Mouse (Mus musculus): ENCODE measurements at regions not wholly inside any gene's neighbourhood (a gene's known extent, or its start where the extent isn't known, plus 50 kb on each side); places are given as distances from the start of the nearest gene placed in this dataset.

DNA sequence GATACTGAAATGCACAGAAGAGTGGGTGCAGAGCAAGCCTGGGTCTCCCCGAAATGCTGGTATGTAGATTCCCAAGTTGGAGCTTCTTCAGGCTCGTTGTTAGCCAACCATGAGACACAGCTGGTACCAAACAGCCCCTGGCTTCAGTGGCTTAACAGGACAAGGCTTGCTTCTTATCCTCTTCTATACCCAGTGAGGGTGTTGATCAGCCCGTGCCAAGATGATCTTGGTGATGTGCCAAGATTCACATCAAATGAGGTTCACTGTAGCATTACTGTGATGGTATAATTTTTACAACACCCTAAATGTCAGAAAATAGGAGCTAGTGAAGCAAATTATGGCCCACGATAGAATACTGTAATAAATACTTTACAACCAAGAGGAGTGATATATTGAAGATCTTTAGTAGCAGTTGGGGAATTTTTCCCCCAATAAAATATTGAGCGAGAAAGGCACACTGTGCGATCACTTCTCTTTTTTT is 152.5 kb downstream of the Syk start:
- Histone ChIP-seq H3K36me3 (ENCODE audit: control insufficient read depth, insufficient read depth, low read length) (no peaks in the 10 kb centered on the region), H3K27me3 (ENCODE audit: control insufficient read depth, insufficient read depth, low read depth, low read length) (peaks cover 2% of the 10 kb centered on the region; the same call in 1 of the 2 replicates), H3K4me2 (ENCODE audit: low read depth, low read length) (peak overlapping the region; percentile 17; the same call in 1 of the 2 replicates), H3K9me3 (ENCODE audit: control insufficient read depth, low read length) (no peaks in the 10 kb centered on the region), H3K27ac (ENCODE audit: low read length) (peak overlapping the region; percentile 36; the same call in 1 of the 2 replicates), H3K4me1 (replicated peaks; ENCODE audit: control insufficient read depth, insufficient read depth, low read length) (peaks cover 11% of the 10 kb centered on the region), H3K4me3 (ENCODE audit: low read length) (no peak overlapping the region), H3K9ac (ENCODE audit: low read length) (no peak overlapping the region)
- ATAC-seq (ENCODE audit: low read depth): no peak; the same call in 1 of the 2 replicates
- 67% methylated on average over 6 of the region's 6 CpGs for WGBS

DNA sequence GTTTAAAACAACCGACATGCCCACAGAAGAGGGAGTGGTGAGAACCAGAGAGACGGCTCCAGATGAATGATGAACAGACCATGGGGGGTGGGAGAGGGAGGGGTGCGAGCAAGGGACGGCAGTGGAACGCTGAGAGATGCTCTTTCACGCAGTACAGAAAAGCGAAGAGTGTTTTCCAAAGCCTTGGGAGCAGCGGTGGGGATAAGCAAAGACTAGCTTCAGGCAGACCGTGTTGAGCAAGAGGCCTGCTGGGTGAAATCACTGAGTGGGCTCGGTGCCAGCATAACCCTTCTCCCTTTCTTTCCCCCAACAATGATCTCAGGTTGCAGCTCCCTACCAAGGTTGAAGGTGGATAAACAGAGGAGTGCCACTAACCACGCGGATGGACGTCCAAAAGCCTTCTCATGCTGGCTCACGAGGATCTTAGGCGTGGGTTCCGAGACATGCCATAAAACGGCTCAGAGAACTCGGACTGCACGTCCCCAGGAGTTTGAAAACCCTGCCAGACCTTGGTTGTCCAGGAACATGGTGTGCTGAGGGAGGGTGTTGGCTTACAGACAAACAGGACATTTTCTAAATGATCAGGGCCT is 153.1 kb downstream of the Syk start:
- peak overlapping the region; percentile 36; the same call in 1 of the 2 replicates for H3K27ac ChIP-seq (ENCODE audit: low read length)
- ATAC-seq (ENCODE audit: low read depth): peak; percentile 73
- peaks cover 11% of the 10 kb centered on the region for H3K4me1 ChIP-seq (replicated peaks; ENCODE audit: control insufficient read depth, insufficient read depth, low read length)
- no peaks in the 10 kb centered on the region for H3K36me3 ChIP-seq (ENCODE audit: control insufficient read depth, insufficient read depth, low read length)
- 41% methylated on average over 19 of the region's 19 CpGs for WGBS
- H3K9me3 ChIP-seq (ENCODE audit: control insufficient read depth, low read length): no peaks in the 10 kb centered on the region
- H3K4me3 ChIP-seq (ENCODE audit: low read length): no peak overlapping the region
- H3K27me3 ChIP-seq (ENCODE audit: control insufficient read depth, insufficient read depth, low read depth, low read length): peaks cover 2% of the 10 kb centered on the region; the same call in 1 of the 2 replicates
- H3K4me2 ChIP-seq (ENCODE audit: low read depth, low read length): peak overlapping the region; percentile 17; the same call in 1 of the 2 replicates
- H3K9ac ChIP-seq (ENCODE audit: low read length): no peak overlapping the region

DNA sequence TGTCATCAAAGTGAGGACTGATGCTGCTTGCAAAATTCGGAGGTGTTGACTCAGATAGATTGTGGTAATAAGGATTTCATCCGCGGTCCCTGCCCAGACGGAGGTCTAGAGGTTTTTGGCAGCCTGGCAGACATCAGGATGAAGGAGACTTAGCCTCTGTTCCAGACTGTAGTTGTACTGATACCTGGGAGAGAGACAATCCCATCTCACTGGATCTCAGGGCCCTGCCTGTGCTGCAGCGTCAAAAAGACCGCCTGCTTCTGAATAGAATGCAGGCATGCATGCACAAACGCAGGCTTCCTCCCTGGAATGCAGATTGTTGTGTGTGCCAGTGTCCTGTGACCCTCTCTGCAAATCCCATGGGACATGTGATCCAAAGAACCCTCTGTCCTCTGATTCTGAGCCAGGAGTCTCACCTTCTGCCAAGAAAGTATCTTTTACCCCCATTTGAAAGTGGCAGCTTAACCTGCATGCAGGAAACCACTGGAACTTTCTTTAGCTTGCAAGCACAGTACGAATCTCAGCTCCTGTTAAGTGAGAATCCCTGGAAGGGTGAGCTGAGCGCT is 155.2 kb downstream of the Syk start:
- Histone ChIP-seq H3K9ac (ENCODE audit: low read length) (no peak overlapping the region), H3K27ac (ENCODE audit: low read length) (no peak overlapping the region), H3K4me2 (ENCODE audit: low read depth, low read length) (no peak overlapping the region), H3K9me3 (ENCODE audit: control insufficient read depth, low read length) (no peaks in the 10 kb centered on the region), H3K4me1 (replicated peaks; ENCODE audit: control insufficient read depth, insufficient read depth, low read length) (peaks cover 11% of the 10 kb centered on the region), H3K4me3 (ENCODE audit: low read length) (no peak overlapping the region), H3K27me3 (ENCODE audit: control insufficient read depth, insufficient read depth, low read depth, low read length) (peaks cover 2% of the 10 kb centered on the region; the same call in 1 of the 2 replicates), H3K36me3 (ENCODE audit: control insufficient read depth, insufficient read depth, low read length) (no peaks in the 10 kb centered on the region)
- ATAC-seq (ENCODE audit: low read depth): no peak
- WGBS: 56% methylated on average over 9 of the region's 9 CpGs

DNA sequence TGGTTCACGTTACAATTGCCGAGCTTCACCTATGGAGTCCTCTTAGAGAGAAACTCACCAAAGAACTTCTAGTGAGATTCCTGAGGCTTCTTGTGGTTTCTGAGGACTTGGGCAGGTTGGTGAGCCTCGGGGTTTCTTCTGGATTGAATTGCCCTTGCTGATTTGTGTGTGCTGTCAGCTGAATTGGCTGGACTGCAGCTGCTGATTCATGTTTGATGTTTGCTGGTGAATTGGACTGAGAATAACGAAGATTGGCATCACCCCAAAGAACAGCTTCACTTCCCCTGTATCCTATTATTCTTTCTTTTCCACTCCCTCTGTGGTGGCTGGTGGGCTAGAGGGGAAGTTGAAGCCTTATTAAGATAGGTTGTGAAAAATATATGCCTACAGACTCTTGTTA is 158.4 kb downstream of the Syk start:
- no peak for ATAC-seq (ENCODE audit: low read depth)
- whole genome bisulfite sequencing: 79% methylated on average over 4 of the region's 4 CpGs
- H3K27ac ChIP-seq (ENCODE audit: low read length): no peak overlapping the region

DNA sequence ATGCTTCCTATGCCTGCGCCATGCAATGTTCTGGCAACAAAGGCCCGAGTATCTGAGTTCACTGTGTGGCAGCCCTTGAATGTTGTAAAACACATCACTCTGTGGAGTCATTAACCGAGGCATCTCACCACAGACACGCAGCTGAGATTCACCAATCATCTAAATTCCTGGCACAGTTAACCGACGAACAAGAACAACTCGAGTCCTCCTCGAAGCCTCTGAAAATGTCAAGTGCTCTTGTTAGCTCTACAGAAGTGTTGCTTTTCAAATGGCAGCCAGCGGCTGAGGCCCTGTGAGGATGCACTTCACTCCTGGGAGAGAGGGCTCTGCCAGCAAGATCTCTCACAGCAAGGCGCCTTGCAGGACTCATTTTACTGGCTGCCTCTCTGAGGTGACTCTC is 173.0 kb downstream of the Syk start:
- Histone ChIP-seq H3K9me3 (ENCODE audit: control insufficient read depth, low read length) (no peaks in the 10 kb centered on the region), H3K4me2 (ENCODE audit: low read depth, low read length) (peak overlapping the region; percentile 21; the same call in 1 of the 2 replicates), H3K4me1 (replicated peaks; ENCODE audit: control insufficient read depth, insufficient read depth, low read length) (peaks cover 17% of the 10 kb centered on the region), H3K27ac (ENCODE audit: low read length) (no peak overlapping the region), H3K9ac (ENCODE audit: low read length) (no peak overlapping the region), H3K36me3 (ENCODE audit: control insufficient read depth, insufficient read depth, low read length) (no peaks in the 10 kb centered on the region), H3K4me3 (ENCODE audit: low read length) (no peak overlapping the region), H3K27me3 (ENCODE audit: control insufficient read depth, insufficient read depth, low read depth, low read length) (no peaks in the 10 kb centered on the region; the same call in 1 of the 2 replicates)
- peak; percentile 84 for ATAC-seq (ENCODE audit: low read depth)
- 27% methylated on average over 10 of the region's 10 CpGs for WGBS

More for the DNA sequence above, 158.4 kb downstream of the Syk start:
- Histone ChIP-seq H3K4me2 (ENCODE audit: low read depth, low read length) (no peak overlapping the region), H3K9ac (ENCODE audit: low read length) (no peak overlapping the region), H3K9me3 (ENCODE audit: control insufficient read depth, low read length) (no peaks in the 10 kb centered on the region), H3K4me3 (ENCODE audit: low read length) (no peak overlapping the region), H3K27me3 (ENCODE audit: control insufficient read depth, insufficient read depth, low read depth, low read length) (peaks cover 2% of the 10 kb centered on the region; the same call in 1 of the 2 replicates), H3K4me1 (replicated peaks; ENCODE audit: control insufficient read depth, insufficient read depth, low read length) (peaks cover 6% of the 10 kb centered on the region), H3K36me3 (ENCODE audit: control insufficient read depth, insufficient read depth, low read length) (no peaks in the 10 kb centered on the region)

DNA sequence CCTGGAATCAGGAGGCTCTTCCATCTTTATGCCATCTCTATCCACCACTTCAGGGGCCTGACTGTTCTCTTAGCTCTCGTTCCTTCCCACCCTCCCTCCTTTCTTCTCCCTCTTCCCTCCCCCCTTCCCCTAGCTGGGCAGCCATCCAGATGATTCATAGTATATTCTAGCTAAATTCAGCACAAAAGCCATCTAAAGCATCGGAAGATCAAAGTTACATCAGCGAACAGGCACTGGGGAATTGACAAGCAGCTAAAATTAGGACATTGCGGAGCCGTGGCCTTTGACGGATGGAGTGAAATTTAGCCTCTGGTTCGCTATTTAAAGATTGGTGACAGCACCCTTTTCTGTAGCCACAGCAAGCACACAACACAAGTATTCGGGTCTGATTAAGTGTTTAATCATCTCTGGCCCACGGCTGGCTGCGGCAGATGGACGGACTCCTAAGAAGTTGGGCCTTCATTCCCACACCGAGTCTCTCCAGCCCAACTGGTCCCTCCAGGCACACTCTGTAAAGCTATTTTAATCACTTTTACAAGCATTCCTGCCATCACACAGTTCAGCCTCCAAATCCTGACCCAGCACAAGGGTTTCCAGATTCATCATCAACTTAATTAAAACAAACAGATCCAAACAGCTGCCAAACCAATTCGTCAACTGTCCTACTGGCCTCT is 163.8 kb downstream of the Auh start:
- Histone ChIP-seq H3K9ac (ENCODE audit: low read length) (no peak overlapping the region), H3K9me3 (ENCODE audit: control insufficient read depth, low read length) (no peaks in the 10 kb centered on the region), H3K27me3 (ENCODE audit: control insufficient read depth, insufficient read depth, low read depth, low read length) (no peaks in the 10 kb centered on the region), H3K27ac (ENCODE audit: low read length) (peak overlapping the region; percentile 58), H3K4me2 (ENCODE audit: low read depth, low read length) (no peak overlapping the region), H3K36me3 (ENCODE audit: control insufficient read depth, insufficient read depth, low read length) (no peaks in the 10 kb centered on the region), H3K4me3 (ENCODE audit: low read length) (no peak overlapping the region), H3K4me1 (replicated peaks; ENCODE audit: control insufficient read depth, insufficient read depth, low read length) (peaks cover 26% of the 10 kb centered on the region)
- peak; percentile 82 for ATAC-seq (ENCODE audit: low read depth)
- WGBS: 18% methylated on average over 13 of the region's 13 CpGs

DNA sequence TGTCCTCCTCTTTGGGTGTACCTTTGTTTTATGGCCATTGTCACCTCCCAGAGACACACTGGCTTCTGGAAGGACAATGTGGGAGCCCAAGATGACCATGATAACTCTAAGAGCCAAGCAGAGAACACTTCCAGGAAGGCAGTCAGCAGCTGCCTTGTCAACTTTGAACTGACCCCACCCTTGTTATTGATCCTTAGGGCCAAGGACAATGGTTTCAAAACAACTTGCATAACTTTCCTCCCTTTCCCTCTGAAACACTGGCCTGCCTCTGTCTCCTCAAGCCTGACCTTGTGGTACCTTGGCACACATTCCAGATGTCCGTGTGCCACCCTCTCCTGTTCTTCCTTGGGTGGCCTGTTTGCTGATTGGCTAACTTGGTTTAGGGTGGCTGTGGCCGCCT is 163.2 kb downstream of the Auh start:
- peaks cover 26% of the 10 kb centered on the region for H3K4me1 ChIP-seq (replicated peaks; ENCODE audit: control insufficient read depth, insufficient read depth, low read length)
- no peaks in the 10 kb centered on the region for H3K9me3 ChIP-seq (ENCODE audit: control insufficient read depth, low read length)
- no peaks in the 10 kb centered on the region for H3K36me3 ChIP-seq (ENCODE audit: control insufficient read depth, insufficient read depth, low read length)
- peak overlapping the region; percentile 58 for H3K27ac ChIP-seq (ENCODE audit: low read length)
- no peak for ATAC-seq (ENCODE audit: low read depth)
- no peak overlapping the region for H3K9ac ChIP-seq (ENCODE audit: low read length)
- no peak overlapping the region for H3K4me2 ChIP-seq (ENCODE audit: low read depth, low read length)
- H3K4me3 ChIP-seq (ENCODE audit: low read length): no peak overlapping the region
- H3K27me3 ChIP-seq (ENCODE audit: control insufficient read depth, insufficient read depth, low read depth, low read length): no peaks in the 10 kb centered on the region
- WGBS: 59% methylated on average over 2 of the region's 2 CpGs

DNA sequence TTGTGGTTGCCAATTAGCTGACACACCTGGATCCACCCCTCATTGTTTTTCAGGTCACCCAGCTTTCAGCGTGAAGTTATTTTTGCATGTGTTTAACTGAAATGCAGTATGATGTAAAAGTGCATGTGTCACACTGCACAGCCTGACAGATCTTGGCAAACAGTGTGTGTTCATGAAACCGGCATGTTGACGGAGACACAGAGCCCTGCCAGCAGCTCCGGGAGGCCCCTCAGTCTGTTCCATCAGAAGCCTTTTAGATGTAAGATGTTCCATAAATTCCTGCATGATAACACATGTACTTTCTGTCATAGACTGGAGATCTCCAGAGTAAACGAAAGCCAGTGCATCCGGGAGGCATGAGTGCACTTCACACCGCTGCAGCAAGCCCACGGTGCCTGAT is 159.5 kb downstream of the Auh start:
- no peaks in the 10 kb centered on the region for H3K9me3 ChIP-seq (ENCODE audit: control insufficient read depth, low read length)
- 38% methylated on average over 8 of the region's 8 CpGs for WGBS
- no peaks in the 10 kb centered on the region for H3K36me3 ChIP-seq (ENCODE audit: control insufficient read depth, insufficient read depth, low read length)
- 0 out of 2 replicates have a peak overlapping the region, but pooled peaks have one; percentile 24 for H3K27ac ChIP-seq (ENCODE audit: low read length)
- no peaks in the 10 kb centered on the region for H3K27me3 ChIP-seq (ENCODE audit: control insufficient read depth, insufficient read depth, low read depth, low read length)
- ATAC-seq (ENCODE audit: low read depth): peak; percentile 41
- no peak overlapping the region for H3K9ac ChIP-seq (ENCODE audit: low read length)
- H3K4me1 ChIP-seq (replicated peaks; ENCODE audit: control insufficient read depth, insufficient read depth, low read length): peaks cover 22% of the 10 kb centered on the region
- H3K4me2 ChIP-seq (ENCODE audit: low read depth, low read length): no peak overlapping the region
- H3K4me3 ChIP-seq (ENCODE audit: low read length): no peak overlapping the region

DNA sequence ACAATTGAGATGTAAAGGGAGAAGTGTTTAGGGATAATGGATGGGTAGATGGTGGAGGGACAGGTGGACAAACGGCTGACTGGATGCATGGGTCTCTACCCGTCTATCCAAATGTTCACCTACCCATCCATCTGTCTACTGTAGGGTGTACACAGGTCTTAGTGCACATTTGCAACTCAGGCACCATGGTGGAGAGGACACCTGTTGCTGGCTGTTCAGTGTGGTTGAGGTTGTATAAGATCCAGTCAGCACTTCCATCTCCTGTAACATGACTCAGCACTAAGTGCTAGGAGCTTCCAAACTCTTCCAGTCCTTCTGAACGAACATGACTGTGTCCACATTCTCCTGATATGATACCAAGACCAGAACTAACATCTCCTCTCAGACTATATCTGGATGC is 158.0 kb downstream of the Auh start:
- no peaks in the 10 kb centered on the region for H3K27me3 ChIP-seq (ENCODE audit: control insufficient read depth, insufficient read depth, low read depth, low read length)

More for the DNA sequence above, 158.0 kb downstream of the Auh start:
- H3K4me3 ChIP-seq (ENCODE audit: low read length): no peak overlapping the region
- H3K27ac ChIP-seq (ENCODE audit: low read length): no peak overlapping the region
- WGBS: 92% methylated on average over 3 of the region's 3 CpGs
- H3K4me1 ChIP-seq (replicated peaks; ENCODE audit: control insufficient read depth, insufficient read depth, low read length): peaks cover 12% of the 10 kb centered on the region
- ATAC-seq (ENCODE audit: low read depth): no peak
- no peak overlapping the region for H3K9ac ChIP-seq (ENCODE audit: low read length)
- no peaks in the 10 kb centered on the region for H3K9me3 ChIP-seq (ENCODE audit: control insufficient read depth, low read length)
- H3K36me3 ChIP-seq (ENCODE audit: control insufficient read depth, insufficient read depth, low read length): no peaks in the 10 kb centered on the region
- no peak overlapping the region for H3K4me2 ChIP-seq (ENCODE audit: low read depth, low read length)

All from lung, embryonic 16.5 days (tissue).